Mouse (Mus musculus) stomach, postnatal 0 days (tissue): ENCODE measurements at regions not wholly inside any gene's neighbourhood (a gene's known extent, or its start where the extent isn't known, plus 50 kb on each side); places are given as distances from the start of the nearest gene placed in this dataset.

Source experiments
- CTCF ChIP-seq: IDR thresholded peaks from 2 replicates; pipeline ENCODE4 v1.5.1; 2016; ENCODE audit warnings: antibody characterized with exemption, low read depth, mild to moderate bottlenecking, moderate library complexity
- EP300 ChIP-seq: optimal IDR thresholded peaks from 2 replicates; pipeline ENCODE3; 2016; ENCODE audit warnings: antibody characterized with exemption

GRCm38 (mm10) chr13:7475661-7476060 lies 727.0 kb upstream of the Adarb2 start:
- TF ChIP-seq CTCF (no peak), EP300 (no peak)
